ENCODE assay signal across 15 mouse cellular contexts in the genomic region with DNA sequence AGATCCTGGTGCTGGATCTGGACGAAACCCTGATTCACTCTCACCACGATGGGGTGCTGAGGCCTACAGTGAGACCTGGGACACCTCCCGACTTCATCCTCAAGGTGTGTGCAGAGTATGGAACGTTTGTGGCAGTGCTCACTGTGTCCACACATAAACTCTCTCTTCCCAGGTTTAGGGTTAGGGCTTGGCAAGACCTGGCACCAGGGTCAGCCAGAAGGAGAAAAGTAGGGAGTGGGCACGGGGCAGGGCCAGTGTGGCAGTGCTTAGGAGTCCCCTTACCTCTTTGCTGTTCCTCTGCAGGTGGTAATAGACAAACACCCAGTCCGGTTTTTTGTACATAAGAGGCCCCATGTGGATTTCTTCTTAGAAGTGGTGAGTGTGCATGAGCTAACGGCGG.
"Had no signal": no experiment of that assay in that cellular context is flagged by ENCODE, and none has a peak within 500 bp of the region (broad histone marks: within the 10 kb centered on the region; RNA-seq: fewer than 3 reads in every experiment).

No protein-coding gene starts in this region.

- DNase-seq: kidney, adult 9 months; kidney, postnatal 36 days; left cerebral cortex, postnatal 4 days; liver; liver, embryonic 13.5 days; liver, postnatal 0 days; lung, postnatal 14 days; thymus, adult 18-20 months; thymus, postnatal 14 days had no signal

- H3K4me3 ChIP-seq: liver, embryonic 13.5 days; lung, embryonic 15.5 days; megakaryocyte, embryonic 14.5 days; midbrain, embryonic 12.5 days had no signal

- H3K27me3 ChIP-seq: liver, embryonic 13.5 days; lung, embryonic 15.5 days; megakaryocyte, embryonic 14.5 days; midbrain, embryonic 12.5 days had no signal

- ATAC-seq: liver, postnatal 0 days; midbrain, embryonic 16.5 days had no signal

- H3K9ac ChIP-seq: liver, embryonic 13.5 days; liver, postnatal 0 days; lung, embryonic 15.5 days had no signal

- H3K9me3 ChIP-seq: liver, embryonic 13.5 days; lung, embryonic 15.5 days; megakaryocyte, embryonic 14.5 days; midbrain, embryonic 12.5 days had no signal

- H3K4me2 ChIP-seq: liver, embryonic 13.5 days; lung, embryonic 15.5 days; midbrain, embryonic 12.5 days had no signal

- H3K27ac ChIP-seq: kidney, postnatal 0 days; liver, embryonic 13.5 days; lung, embryonic 15.5 days; macrophage; midbrain, embryonic 12.5 days had no signal
